Mouse (Mus musculus) CD4-positive naive resting alpha-beta T cell, adult 76 days (primary cell): ENCODE measurements around the gene Vmn2r107. TPM values are rescaled to one million over a fixed set of nuclear protein-coding genes. Genes with fewer than 3 reads are reported as not detected.

Experiments
- total RNA-seq: library from RNA; stranded (reverse); gene quantifications from one replicate; pipeline ENCODE4 v1.2.4, GENCODE M21; 2023

Vmn2r107 gene
- not detected for total RNA-seq

DNA sequence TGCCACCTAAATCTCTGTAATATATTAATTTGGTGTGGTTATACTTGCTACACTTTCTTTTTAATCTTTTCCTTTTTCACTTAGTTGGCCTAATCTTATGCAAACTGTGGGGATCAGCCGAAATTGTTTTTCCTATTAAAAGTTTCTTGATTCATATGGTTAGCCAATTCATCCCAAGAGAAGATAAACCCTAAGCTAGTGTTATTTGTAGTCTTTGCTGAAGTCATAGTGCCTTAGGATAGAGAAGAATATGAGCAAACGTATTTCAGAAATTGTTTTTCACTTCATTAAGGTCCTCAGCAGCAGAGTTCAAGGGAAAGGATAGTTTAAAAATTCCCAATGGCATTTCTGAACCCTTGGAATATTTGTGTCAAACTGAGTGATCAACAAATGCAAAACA, at the start of gene Vmn2r107:
TSS of gene Vmn2r107 (plus strand) at position 301 of the 400 bp plus-strand sequence.

DNA sequence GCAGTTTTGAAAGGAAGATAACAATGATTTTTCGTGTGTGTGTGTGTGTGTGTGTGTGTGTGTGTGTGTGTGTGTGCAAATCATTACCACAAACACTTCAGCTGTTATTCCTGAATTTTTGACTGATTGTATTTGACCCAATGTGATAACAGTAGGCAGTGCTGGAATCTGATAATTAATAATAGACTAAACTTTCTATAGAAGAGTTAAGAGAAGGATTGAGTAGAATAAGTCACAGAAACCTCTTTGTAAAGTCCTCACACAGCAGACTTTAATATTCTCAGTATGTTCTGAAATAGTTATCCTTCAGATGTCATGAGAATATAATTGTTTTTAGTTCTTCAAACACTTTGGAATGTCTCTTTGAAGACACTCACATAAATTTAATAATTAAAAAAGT, 68.8 kb downstream of the Vmn2r107 start, which contains the start of gene Vmn1r224:
TSS of gene Vmn1r224 (plus strand) at position 301 of the 400 bp plus-strand sequence.

Other genes starting within 250 kb of the Vmn2r107 start
- not detected for gene Fpr-rs7, start 231.0 kb upstream of the Vmn2r107 start, total RNA-seq
- gene Fpr-rs6, start 162.1 kb upstream of the Vmn2r107 start, total RNA-seq = not detected
- not detected for gene Vmn2r105, start 110.2 kb upstream of the Vmn2r107 start, total RNA-seq
- not detected for gene Vmn2r106, start 59.7 kb upstream of the Vmn2r107 start, total RNA-seq
- not detected for gene Vmn1r224, start 68.9 kb downstream of the Vmn2r107 start, total RNA-seq
- not detected for gene Vmn2r108, start 136.1 kb downstream of the Vmn2r107 start, total RNA-seq
- gene Vmn1r225, start 152.9 kb downstream of the Vmn2r107 start, total RNA-seq = not detected
- not detected for gene Vmn2r109, start 219.5 kb downstream of the Vmn2r107 start, total RNA-seq